Mouse (Mus musculus) naive thymus-derived CD4-positive, alpha-beta T cell, adult 5 months (primary cell): ENCODE measurements around the gene Avil. TPM values are rescaled to one million over a fixed set of nuclear protein-coding genes. Genes with fewer than 3 reads are reported as not detected.

ENCODE experiments used
- polyA plus RNA-seq: library from polyadenylated mRNA; unstranded; fragments of 100-300 nt; shearing (Covaris generic); gene quantifications from one replicate; pipeline ENCODE4 v1.2.1, GENCODE M21; 2017

Avil gene
- 0.35 TPM for polyA plus RNA-seq

GRCm38 (mm10) chr10:127000529-127000928 lies at the start of gene Avil:
Gene Avil (plus strand): TSS chr10:127000709.

GRCm38 (mm10) chr10:126978277-126978994 lies 22.1 kb upstream of the Avil start, which contains the start of gene Ctdsp2:
Gene Ctdsp2 (plus strand): TSS chr10:126978717.

GRCm38 (mm10) chr10:127030336-127031296 lies 30.1 kb downstream of the Avil start, which contains the start of gene Tsfm:
Gene Tsfm (minus strand): TSS chr10:127030840.

GRCm38 (mm10) chr10:127041274-127041766 lies 40.8 kb downstream of the Avil start, which contains the start of the genes Mettl1 and Eef1akmt3:
Gene Mettl1 (plus strand): TSS chr10:127041414.
Gene Eef1akmt3 (minus strand): TSS chr10:127041513.

GRCm38 (mm10) chr10:127047954-127048353 lies 47.4 kb downstream of the Avil start, which contains the start of gene Cyp27b1:
Gene Cyp27b1 (plus strand): TSS chr10:127048250.

GRCm38 (mm10) chr10:127059968-127060916 lies 59.7 kb downstream of the Avil start, which contains the start of gene March9:
Gene March9 (minus strand): TSS chr10:127060184.

GRCm38 (mm10) chr10:127063239-127063872 lies 62.8 kb downstream of the Avil start, which contains the start of gene Cdk4:
Gene Cdk4 (plus strand): TSS chr10:127063534.

Other genes starting within 250 kb of the Avil start
- 9.2 TPM for gene Atp23, start 99.4 kb upstream of the Avil start, polyA plus RNA-seq
- 48.7 TPM for gene Ctdsp2, start 22.0 kb upstream of the Avil start, polyA plus RNA-seq
- 20.8 TPM for gene Tsfm, start 30.1 kb downstream of the Avil start, polyA plus RNA-seq
- 25.5 TPM for gene Mettl1, start 40.7 kb downstream of the Avil start, polyA plus RNA-seq
- not detected for gene Eef1akmt3, start 40.8 kb downstream of the Avil start, polyA plus RNA-seq
- gene Cyp27b1, start 47.5 kb downstream of the Avil start, polyA plus RNA-seq: not detected
- gene March9, start 59.5 kb downstream of the Avil start, polyA plus RNA-seq: 1.1 TPM
- 124 TPM for gene Cdk4, start 62.8 kb downstream of the Avil start, polyA plus RNA-seq
- gene Tspan31, start 69.6 kb downstream of the Avil start, polyA plus RNA-seq: 25.6 TPM
- gene Agap2, start 74.6 kb downstream of the Avil start, polyA plus RNA-seq: 18.8 TPM
- gene Os9, start 120.4 kb downstream of the Avil start, polyA plus RNA-seq: 122 TPM
- gene B4galnt1, start 164.5 kb downstream of the Avil start, polyA plus RNA-seq: 512 TPM
- gene Slc26a10, start 179.9 kb downstream of the Avil start, polyA plus RNA-seq: 7.0 TPM
- not detected for gene Arhgef25, start 189.4 kb downstream of the Avil start, polyA plus RNA-seq
- 49.2 TPM for gene Dtx3, start 195.0 kb downstream of the Avil start, polyA plus RNA-seq
- 25.0 TPM for gene Pip4k2c, start 210.9 kb downstream of the Avil start, polyA plus RNA-seq